Mouse (Mus musculus): Measurements from ENCODE around the gene Rab3il1. TPM values are rescaled to one million over a fixed set of nuclear protein-coding genes. Genes with fewer than 3 reads are reported as not detected.

Gene Rab3il1
- total and polyA plus RNA-seq, 3 experiments: 1.0 to 1.4 TPM; not detected in 1

DNA sequence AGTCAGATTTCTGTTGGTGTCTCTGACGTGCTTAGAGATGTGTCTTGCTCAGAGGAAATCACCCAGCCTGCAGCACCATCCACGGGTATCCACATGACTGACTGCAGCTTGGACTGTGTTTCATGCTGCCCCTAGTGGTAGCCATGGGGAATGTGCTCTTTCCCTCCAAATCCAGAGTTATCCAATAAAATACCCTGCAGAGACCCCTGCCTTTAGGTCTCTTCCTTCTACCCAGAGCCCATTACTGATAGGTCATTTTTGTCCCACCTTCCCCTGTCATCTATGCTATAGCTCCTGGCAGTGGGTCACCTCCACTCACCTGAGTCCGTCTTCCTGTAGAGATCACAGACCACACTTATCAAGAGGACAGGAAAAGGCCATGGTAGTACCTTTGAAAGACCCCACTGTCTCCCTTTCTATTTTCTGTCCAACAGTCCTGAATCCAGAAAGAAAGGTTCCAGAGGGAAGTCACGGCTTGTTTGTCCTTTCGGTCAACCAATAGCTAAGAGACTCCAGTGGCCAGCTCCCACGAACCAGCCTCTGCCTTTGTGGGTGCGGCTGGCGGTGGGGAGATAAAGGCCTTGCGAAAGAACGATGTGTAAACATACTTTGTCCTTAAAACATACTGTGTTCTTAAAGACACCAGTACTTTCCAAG is 58.6 kb downstream of the Rab3il1 start:
- peak; percentile 72 for DNase-seq (ENCODE audit: low read depth, low spot score)
- peak overlapping the region; percentile 14 to 19; a peak in 3 of 4 replicates for H3K4me3 ChIP-seq (ENCODE audit: control insufficient read depth in 1 of 2, insufficient read depth in 1 of 2, low read depth in 2 of 2, low read length in 2 of 2)
- peaks cover 0 to 5% of the 10 kb centered on the region in 2 experiments; a peak in 2 of 4 replicates for H3K36me3 ChIP-seq (ENCODE audit: control insufficient read depth in 1 of 2, insufficient read depth in 2 of 2, low read length in 2 of 2)
- no peaks in the 10 kb centered on the region for H3K9me3 ChIP-seq (replicated peaks; ENCODE audit: insufficient read depth, low read length)
- H3K27me3 ChIP-seq (ENCODE audit: control insufficient read depth in 1 of 2, insufficient read depth in 2 of 2, low read length in 2 of 2): no peaks in the 10 kb centered on the region
- H3K4me1 ChIP-seq (ENCODE audit: control insufficient read depth in 1 of 2, insufficient read depth in 2 of 2, low read length in 2 of 2): peaks cover 8 to 9% of the 10 kb centered on the region in 2 experiments
- H3K27ac ChIP-seq (ENCODE audit: control insufficient read depth, low read depth, low read length): 0 out of 2 replicates have a peak overlapping the region, but pooled peaks have one; percentile 2
- peak overlapping the region; percentile 17; the same call in 1 of the 2 replicates for H3K9ac ChIP-seq (ENCODE audit: control insufficient read depth, low read depth, low read length, poor library complexity, severe bottlenecking)
- H3K79me2 ChIP-seq (ENCODE audit: control insufficient read depth, insufficient read depth, low read length, poor library complexity): no peaks in the 10 kb centered on the region
- TF ChIP-seq MAZ (IDR thresholded peaks at IDR 0.05; ENCODE audit: low read depth, low read length) (no peak), E2F4 (IDR thresholded peaks at IDR 0.05; ENCODE audit: borderline replicate concordance, low read depth, low read length) (no peak), MXI1 (IDR thresholded peaks at IDR 0.05; ENCODE audit: low read depth, low read length) (no peak), KAT2A (conservative IDR thresholded peaks at IDR 0.05; ENCODE audit: low read depth, low read length) (no peak), POLR2A (IDR thresholded peaks at IDR 0.05; ENCODE audit: control insufficient read depth in 1 of 2, insufficient read depth in 1 of 2, low read depth in 1 of 2, low read length in 2 of 2, poor library complexity in 1 of 2) (no peak), MAX (IDR thresholded peaks at IDR 0.05; ENCODE audit: low read length) (no peak; the same call in 1 of the 2 replicates), ELF1 (IDR thresholded peaks at IDR 0.05; ENCODE audit: low read depth, low read length) (no peak), ZC3H11A (IDR thresholded peaks at IDR 0.05; ENCODE audit: low read depth, low read length) (no peak), MAFK (IDR thresholded peaks at IDR 0.05; ENCODE audit: borderline replicate concordance, low read depth, low read length) (no peak), TAL1 (IDR thresholded peaks at IDR 0.05; ENCODE audit: low read length) (peak; percentile 77), CTCF (IDR thresholded peaks at IDR 0.05 in 2 of 3, conservative IDR thresholded peaks at IDR 0.05 in 1 of 3; ENCODE audit: control insufficient read depth in 1 of 3, insufficient read depth in 1 of 3, low read depth in 2 of 3, low read length in 3 of 3, poor library complexity in 1 of 3, severe bottlenecking in 1 of 3) (peak; percentile 67 to 96 (median 75)), ZKSCAN1 (IDR thresholded peaks at IDR 0.05; ENCODE audit: low read depth, low read length) (no peak), TCF12 (IDR thresholded peaks at IDR 0.05; ENCODE audit: low read depth, low read length) (no peak), SIN3A (IDR thresholded peaks at IDR 0.05; ENCODE audit: low read length) (peak; percentile 39; the same call in 1 of the 2 replicates), MYC (IDR thresholded peaks at IDR 0.05; ENCODE audit: low read depth, low read length) (peak; percentile 46; the same call in 1 of the 2 replicates), NRF1 (IDR thresholded peaks at IDR 0.05; ENCODE audit: insufficient read depth, low read depth, low read length, poor library complexity, severe bottlenecking) (no peak), RAD21 (IDR thresholded peaks at IDR 0.05; ENCODE audit: low read depth, low read length) (peak; percentile 34), HCFC1 (IDR thresholded peaks at IDR 0.05; ENCODE audit: low read depth, low read length) (no peak), MYB (IDR thresholded peaks at IDR 0.05; ENCODE audit: low read depth, low read length) (no peak), USF2 (IDR thresholded peaks at IDR 0.05; ENCODE audit: borderline replicate concordance in 1 of 2, insufficient read depth in 1 of 2, low read depth in 1 of 2, low read length in 2 of 2) (no peak), UBTF (IDR thresholded peaks at IDR 0.05; ENCODE audit: borderline replicate concordance, insufficient read depth, low read depth, low read length) (no peak), ZMIZ1 (IDR thresholded peaks at IDR 0.05; ENCODE audit: low read depth, low read length) (no peak), ZNF384 (IDR thresholded peaks at IDR 0.05; ENCODE audit: low read depth, low read length) (no peak), EP300 (IDR thresholded peaks at IDR 0.05; ENCODE audit: low read depth in 1 of 2, low read length in 2 of 2) (peak in 1 of 2 experiments; percentile 63; a peak in 3 of 4 replicates), CHD2 (IDR thresholded peaks at IDR 0.05; ENCODE audit: low read length) (no peak), JUND (IDR thresholded peaks at IDR 0.05; ENCODE audit: low read depth, low read length) (no peak), SMC3 (IDR thresholded peaks at IDR 0.05; ENCODE audit: low read depth, low read length) (peak; percentile 24; the same call in 1 of the 2 replicates), POLR2AphosphoS2 (IDR thresholded peaks at IDR 0.05; ENCODE audit: low read length) (no peak; the same call in 1 of the 2 replicates), TBP (IDR thresholded peaks at IDR 0.05; ENCODE audit: low read depth, low read length) (no peak), POLR2AphosphoS5 (IDR thresholded peaks at IDR 0.05; ENCODE audit: borderline replicate concordance, low read depth, low read length) (no peak), ETS1 (IDR thresholded peaks at IDR 0.05; ENCODE audit: low read depth, low read length) (no peak), USF1 (IDR thresholded peaks at IDR 0.05; ENCODE audit: low read depth, low read length) (peak; percentile 41; the same call in 1 of the 2 replicates), GABPA (IDR thresholded peaks at IDR 0.05; ENCODE audit: low read depth, low read length) (no peak), CHD1 (IDR thresholded peaks at IDR 0.05; ENCODE audit: low read depth, low read length) (no peak), MEF2A (IDR thresholded peaks at IDR 0.05; ENCODE audit: extremely low read depth, insufficient replicate concordance, low read depth, low read length, poor library complexity, severe bottlenecking) (no peak), BHLHE40 (IDR thresholded peaks at IDR 0.05; ENCODE audit: borderline replicate concordance, low read depth, low read length) (no peak)

Data from MEL (cell line).